Mouse (Mus musculus) kidney, adult 8-10 months (tissue): ENCODE measurements at regions not wholly inside any gene's neighbourhood (a gene's known extent, or its start where the extent isn't known, plus 50 kb on each side); places are given as distances from the start of the nearest gene placed in this dataset.

Experiments
- DNase-seq, 2 experiments: peaks; one replicate each; pipeline ENCODE4 v3.0.0; 2022

- DNase-seq = no peak
Observed at GRCm38 (mm10) chr13:90279786-90280382, 190.5 kb upstream of the Xrcc4 start.

GRCm38 (mm10) chr13:90279355-90279754 lies 189.9 kb upstream of the Xrcc4 start:
- no peak for DNase-seq

- no peak for DNase-seq
Observed at GRCm38 (mm10) chr13:90259071-90259742, 169.8 kb upstream of the Xrcc4 start.

GRCm38 (mm10) chr13:90252981-90253380 lies 163.6 kb upstream of the Xrcc4 start:
- no peak for DNase-seq

- no peak for DNase-seq
Observed at GRCm38 (mm10) chr13:90245997-90246765, 156.8 kb upstream of the Xrcc4 start.

- no peak for DNase-seq
Observed at GRCm38 (mm10) chr13:90238331-90238730, 148.9 kb upstream of the Xrcc4 start.

- DNase-seq = no peak
Observed at GRCm38 (mm10) chr13:90233986-90234385, 144.6 kb upstream of the Xrcc4 start.

- no peak for DNase-seq
Observed at GRCm38 (mm10) chr13:90233561-90233960, 144.2 kb upstream of the Xrcc4 start.

- no peak for DNase-seq
Observed at GRCm38 (mm10) chr13:90229106-90229505, 139.7 kb upstream of the Xrcc4 start.

- no peak for DNase-seq
Observed at GRCm38 (mm10) chr13:90226212-90226611, 136.8 kb upstream of the Xrcc4 start.

GRCm38 (mm10) chr13:90212390-90212789 lies 123.0 kb upstream of the Xrcc4 start:
- DNase-seq = no peak

- DNase-seq = no peak
Observed at GRCm38 (mm10) chr13:90207875-90208274, 118.5 kb upstream of the Xrcc4 start.
